Mouse (Mus musculus) megakaryocyte-erythroid progenitor cell, adult 5-6 weeks (primary cell): ENCODE measurements at regions not wholly inside any gene's neighbourhood (a gene's known extent, or its start where the extent isn't known, plus 50 kb on each side); places are given as distances from the start of the nearest gene placed in this dataset.
"Not testable (repeated sequence)": the region's sequence is repeated elsewhere in the genome, so short reads cannot be mapped to it uniquely, and the experiment has no call there.

ENCODE experiments used
- ATAC-seq: replicated peaks from 2 replicates; pipeline ENCODE4 v1.8.0; 2016; ENCODE audit warnings: mild to moderate bottlenecking, inconsistent platforms; ENCODE audit not compliant: severe bottlenecking, poor library complexity, low FRiP score, low TSS enrichment

DNA sequence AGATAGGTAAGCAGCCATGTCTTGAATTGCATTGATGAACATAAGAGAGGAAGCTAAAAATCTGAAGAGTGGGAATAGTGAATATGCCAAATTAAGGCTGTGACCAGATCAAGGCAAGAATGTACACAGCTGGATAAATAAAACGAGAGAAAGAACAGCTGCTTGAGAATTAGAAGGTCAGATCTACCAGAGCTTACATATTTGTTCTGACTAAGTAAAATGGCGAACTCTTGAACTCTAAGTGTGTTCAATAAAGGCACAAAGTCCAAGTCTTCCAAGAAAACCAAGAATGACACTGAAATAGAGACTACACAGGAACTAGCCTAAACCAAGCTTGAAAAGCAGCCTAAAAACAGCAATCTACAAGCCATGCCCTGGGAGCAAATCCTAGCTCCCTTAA, 533.8 kb downstream of the Cypt12 start:
- ATAC-seq: no peak

DNA sequence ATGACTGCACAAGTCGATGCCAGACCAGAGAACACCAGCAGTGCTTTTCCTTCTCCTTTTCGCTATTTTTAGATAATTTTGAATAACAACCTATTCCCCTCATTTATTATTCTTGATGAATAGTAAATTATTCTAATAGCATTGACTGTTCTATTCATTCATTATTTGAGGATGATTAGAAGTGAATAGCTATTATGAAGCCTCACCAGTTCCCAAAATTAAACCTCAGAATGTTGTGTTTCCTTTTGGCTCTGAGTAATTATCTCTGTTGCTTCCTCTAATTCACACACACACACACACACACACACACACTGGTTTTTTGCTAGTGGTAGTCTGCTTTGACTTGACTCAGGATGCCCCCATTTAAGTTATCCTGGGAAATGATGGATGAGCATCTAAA, 540.7 kb downstream of the Cypt12 start:
- no peak for ATAC-seq

DNA sequence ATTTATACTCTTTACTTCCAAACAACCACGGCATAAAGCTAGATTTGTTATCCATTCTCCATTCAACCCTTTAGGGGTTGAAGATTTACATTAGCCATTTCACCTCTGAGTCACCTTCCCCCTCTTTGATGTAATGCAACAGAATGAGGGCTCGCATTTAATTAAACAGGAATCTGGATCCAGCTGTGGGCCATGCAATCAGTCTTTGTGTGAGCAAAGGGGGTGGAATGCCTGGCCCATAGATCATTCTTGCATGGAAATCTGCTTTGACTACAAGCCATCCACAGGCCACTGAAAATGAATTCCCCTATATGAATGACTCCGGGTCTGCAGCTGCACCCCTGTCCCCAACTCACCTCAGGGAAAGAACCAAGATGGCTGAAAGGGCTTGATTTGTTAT, 574.4 kb downstream of the Cypt12 start:
- no peak for ATAC-seq

DNA sequence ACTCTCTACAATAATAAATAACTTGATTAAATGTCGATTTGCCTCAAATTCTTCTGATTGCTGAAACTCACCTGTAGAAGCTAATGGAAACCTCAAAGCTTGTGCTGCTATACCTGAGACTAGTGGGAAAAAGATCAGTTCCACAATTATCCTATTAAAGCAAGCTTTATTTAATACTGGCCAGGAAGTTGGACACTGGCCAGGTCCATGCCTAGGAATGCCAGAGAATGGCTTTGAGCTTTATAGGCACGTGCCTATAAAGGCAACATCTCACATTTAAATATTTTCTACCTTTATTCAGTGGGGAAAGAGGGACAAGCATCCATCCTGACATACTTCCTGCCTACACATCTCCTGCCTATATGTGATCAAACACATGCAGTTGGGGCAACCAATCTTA, 575.8 kb downstream of the Cypt12 start:
- ATAC-seq: no peak

DNA sequence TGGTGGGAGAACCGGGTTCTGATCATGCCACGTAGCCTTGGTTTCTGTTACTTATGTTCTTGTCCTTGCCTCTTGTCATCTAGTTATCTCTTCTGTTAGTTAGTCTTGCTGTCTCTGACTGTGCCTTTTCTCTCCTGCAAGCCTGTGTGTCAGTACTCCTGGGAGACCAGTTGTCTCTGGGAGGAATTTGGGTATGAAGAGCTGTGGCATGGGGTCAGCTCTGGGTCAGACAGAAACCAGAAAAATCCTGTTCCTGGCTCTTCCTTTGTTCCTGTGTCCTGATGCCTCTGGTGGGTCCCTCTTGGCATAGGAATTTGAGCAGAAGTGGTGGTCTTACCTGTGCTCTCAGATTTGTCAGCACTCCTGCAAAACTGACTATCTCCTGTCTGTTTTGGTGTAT, 609.0 kb downstream of the Cypt12 start:
- no peak for ATAC-seq

DNA sequence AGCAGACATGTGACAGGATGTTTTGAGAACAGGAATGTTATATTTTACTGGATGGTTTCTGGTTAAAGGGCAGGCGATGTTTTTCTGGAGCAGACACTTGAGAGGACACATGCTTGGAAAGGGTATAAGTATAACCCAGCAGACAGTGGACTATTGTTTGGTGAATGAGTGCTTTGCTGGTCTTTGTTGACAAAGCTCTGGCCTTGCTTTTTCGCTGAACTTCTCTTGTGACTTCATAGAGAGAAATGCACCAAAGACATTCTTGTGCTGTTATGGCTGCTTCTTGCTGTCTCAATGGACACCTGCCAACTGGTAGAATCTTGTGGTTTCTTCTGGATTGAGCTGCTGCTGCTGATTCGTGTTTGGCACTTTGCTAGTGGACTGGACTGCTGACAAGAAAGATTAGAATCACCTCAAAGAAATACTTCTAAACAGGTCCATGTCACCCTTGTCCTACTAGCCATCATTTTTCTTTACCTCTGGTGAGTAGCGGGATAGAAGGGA, 612.1 kb downstream of the Cypt12 start:
- no peak for ATAC-seq

DNA sequence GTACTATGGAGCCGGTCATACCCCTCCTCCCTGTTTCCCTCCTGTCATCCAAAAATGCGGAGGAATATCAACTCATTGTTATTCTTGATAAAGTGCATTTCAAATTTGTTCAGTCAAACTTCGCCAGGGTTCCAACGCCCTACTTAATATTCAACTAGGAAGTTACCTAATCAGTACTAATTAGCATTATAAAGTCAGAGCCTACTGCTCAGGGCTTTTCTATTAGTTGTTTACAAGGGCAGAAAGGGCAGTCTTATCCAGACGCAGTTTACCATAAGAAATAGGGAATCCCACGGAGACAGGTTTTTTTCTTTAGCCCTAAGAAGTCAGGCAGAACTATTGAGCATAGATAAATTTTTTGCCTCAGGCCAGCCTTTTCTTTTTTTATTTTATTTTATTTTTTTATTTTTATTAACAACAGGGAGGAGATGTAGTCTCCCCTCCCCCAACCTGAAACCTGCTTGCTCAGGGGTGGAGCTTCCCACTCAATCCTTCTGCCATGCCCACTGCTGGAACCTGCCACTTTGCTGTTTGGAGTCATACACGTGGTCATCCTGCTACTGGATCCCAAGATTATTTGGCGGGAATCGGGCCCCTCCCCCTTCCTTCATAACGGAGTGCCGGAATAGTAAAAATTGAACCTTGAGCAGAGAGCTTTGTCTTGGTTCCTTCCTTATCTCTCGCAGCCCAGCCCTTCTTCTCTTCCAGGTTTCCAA, 632.9 kb downstream of the Cypt12 start:
- not testable (repeated sequence) for ATAC-seq

DNA sequence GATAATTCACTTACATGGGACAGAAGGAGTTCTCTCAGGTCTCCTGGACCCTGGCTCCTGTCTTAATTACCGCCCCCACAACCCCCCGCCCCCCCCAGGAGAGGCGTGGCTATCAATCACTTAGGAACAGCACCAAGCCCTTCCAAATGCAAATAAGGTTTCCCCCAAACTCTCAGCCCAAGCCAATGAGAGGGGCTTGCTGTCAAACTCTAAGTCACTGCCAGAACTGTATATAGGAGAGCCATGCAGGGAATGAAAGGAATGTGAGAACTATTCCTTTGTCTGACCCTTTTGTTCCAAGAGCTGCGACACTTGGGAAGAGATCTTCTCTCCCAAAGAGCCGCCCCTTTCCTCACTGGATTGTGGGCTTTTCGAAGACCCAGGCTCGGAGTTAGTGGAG, 672.4 kb downstream of the Cypt12 start:
- no peak for ATAC-seq

DNA sequence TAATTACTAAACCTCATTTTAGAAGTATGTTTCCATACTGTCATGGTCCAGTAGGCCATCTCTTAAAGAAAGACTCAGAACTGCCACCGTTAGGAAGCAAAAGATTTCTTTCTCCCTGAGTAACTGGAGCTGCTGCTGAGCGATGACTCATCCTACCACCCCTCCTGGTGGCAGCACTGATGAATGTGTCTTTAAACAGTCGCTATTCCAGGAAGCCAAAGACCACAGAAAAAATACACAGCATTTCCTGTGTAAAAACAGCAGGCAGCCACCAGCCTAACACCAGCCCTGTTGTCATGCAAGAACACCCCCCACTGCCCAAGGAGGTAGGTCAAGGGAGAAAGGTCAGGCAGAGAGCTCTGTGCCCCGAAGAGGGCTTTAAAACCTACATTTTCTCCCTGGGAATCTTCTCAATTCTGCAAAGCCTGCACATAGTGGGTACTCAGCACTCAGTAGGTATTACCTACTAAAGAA, 675.7 kb downstream of the Cypt12 start:
- ATAC-seq: peak; percentile 52; the same call in 1 of the 2 replicates

DNA sequence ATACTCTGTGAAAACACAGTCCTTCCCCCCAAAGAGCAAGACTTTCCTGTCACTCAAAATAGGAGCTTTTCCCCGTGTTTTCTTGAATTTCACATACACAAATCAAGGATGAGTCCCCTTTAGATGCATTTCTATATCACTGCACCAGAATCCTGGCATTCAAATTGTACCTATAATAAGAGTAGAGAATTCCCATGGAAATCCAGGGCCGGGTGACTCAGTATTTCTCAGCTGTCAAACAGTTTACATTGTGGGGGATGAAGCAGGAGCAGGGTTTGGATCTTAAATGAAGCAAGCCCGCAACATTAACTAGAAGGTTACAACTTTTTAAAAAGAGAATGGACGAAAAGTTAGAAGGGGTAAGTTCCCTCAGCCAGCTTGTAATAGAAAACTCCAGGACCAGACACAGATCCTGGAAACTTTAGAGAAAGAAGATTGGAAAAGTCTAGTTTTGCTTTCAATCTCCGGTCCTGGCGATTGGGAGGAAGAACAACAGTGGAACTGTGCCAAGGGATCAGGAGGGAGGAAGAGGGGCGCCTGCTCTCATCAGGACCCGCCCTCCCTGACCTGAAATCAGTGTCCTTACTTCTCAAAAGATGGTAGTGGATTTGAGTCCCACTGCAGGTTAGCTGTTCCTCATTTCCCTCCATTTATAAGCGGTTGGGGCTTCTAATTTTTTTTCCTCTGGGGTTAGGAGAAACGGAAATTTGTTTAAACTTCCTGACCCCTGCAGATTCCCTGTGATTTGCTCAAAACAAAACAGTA, 676.4 kb downstream of the Cypt12 start:
- ATAC-seq: no peak

DNA sequence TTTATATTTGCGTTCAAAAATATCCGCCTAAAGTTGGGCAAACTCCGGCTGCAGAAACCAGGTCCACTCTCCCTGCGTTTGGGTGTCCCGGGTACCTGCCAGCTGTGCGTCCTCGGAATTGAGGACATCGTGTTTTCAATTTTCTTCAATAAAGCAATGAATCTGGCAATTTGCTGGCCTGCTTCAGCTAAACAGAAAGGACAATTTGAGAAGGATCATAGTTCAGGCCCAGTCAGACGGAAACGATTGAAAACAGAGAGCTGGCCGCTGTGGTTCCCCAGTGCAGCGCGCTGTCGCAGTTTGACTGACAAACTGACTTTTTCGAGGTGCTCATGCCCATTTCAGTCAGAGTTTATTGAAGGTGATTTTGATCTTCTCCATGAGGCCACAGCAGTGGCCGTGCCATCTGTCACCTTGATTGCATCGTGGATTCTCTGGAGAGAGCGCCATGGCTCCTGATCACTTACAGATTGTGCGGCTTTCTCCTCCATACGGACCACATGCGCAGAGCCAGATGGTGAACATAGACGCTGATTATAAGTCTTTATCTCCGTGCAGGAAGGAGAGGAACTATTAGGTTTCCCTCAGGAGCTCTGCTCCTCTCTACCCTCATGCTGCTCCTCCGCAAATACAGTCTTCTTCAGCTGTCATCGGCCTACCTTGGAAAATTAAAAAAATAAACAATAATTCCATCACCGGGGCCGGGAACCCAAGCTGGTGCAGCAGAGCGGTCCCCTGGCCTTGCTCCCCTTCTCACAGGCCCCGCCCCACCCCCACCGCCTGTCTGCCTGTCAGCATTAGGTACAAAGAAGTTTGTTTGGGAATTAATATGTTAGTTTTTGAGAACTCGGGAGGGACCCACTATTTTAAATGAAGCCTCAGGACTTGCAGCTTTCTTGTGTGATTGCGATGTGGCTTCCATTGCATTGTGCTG, 677.5 kb downstream of the Cypt12 start:
- ATAC-seq: no peak

DNA sequence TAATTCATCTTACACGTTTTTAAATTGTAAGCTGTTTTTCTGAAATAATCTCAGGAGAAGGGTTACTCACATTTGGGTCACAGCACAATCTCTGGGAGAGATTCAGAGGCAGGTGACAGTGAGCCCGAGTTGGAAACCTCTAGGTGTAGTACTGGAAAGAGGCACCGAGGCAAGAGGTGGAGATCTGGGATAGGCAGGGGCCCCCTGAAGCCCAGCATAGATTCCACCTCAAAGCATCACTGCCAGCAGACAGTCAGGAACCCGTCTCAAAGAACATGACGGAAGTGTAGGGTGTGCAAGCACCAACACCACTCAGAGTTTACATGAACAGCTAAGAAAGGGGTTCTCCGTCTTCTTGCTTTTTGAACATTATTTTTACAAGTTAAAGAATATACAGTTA, 678.2 kb downstream of the Cypt12 start:
- no peak for ATAC-seq

DNA sequence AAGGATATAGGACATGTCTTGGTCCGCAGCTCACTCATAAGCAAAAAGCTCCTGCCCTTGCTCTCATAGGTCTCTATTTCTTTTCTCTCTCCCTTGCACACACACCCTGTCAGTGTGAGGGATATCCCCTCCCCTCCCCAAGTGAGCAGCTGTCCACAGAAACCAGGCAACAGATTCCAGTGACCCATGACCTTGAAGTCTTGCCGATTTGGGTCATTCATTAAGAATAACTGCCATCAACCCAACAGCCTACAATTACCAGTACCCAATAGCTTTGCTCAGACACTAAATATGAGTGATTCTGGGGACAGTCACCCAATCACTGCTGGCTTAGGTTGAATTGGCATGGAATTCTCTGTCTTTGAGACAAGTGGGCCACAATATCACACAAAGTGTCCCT, 678.6 kb downstream of the Cypt12 start:
- ATAC-seq: no peak

DNA sequence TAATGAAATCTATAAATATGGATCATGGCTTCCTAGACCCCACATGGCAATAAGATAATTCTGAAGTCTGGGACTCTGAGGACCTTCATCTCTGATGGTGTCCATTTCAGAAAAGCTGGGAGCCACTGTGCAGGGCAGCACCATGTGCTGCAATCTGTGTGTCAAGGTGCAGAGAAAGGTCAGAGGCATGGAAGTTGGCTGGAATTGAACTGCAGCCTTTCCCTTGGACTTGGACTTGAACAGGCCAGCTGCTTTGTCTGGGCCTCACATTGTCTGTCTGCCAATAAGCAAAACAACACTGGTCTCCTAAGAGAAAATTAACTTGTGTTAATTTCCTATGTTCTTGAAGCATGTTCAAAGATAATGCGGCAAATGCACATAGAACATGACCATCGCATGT, 681.0 kb downstream of the Cypt12 start:
- ATAC-seq: no peak

DNA sequence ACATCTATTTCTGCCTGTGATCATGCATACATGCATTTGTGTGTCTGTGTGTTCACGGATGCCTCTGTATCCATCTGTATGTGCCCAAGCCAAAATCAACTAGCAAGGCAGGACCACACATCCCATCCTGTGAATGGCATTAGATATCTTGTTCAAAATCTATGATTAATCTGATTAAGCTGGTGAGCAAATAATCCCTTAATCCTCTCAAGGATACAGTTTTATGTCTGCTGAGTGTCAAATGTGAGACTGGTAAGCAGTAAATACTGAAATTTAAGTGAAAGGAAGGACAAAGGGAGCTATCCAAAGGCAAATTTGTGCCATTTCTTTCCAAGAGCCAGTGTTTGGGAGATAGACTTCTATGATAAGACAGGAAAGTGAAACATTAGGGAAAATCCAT, 683.4 kb downstream of the Cypt12 start:
- ATAC-seq: no peak

DNA sequence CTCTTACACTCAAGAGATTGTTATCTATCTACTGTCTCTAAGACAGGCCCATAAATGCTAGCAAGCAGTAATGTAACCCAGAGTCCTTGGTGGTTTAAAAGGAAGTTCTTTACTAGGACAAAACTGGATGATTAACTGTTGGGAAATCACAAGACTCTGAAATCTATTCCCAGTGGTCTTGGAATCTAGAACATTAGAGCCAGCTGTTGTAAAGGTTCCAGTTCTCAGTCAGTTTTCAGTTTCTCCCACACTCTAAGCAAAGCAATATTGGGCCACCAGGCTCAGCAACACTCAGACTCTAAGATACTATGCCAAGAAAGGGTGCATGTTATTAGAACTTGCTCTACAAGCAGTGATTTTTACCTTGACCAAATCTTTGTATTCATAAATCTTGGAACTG, 686.6 kb downstream of the Cypt12 start:
- ATAC-seq: no peak

DNA sequence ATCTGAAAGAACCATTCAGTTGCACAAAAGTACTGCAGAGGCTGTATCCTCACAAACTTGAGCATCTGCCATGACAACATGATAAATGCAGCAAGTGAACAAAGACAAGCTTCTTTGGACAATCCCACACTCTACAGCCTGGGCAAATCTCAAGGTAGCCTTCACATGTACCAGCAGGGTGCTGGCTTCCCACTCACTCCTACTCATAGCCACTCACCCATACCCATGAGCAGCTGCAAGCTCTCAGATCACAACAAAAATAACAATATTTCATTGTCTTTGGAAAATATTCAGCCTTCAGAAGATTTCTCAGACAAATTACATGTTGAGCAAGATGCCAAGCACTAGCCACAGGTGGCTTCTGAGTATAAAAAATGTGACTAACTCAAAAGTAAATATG, 689.3 kb downstream of the Cypt12 start:
- ATAC-seq: no peak

DNA sequence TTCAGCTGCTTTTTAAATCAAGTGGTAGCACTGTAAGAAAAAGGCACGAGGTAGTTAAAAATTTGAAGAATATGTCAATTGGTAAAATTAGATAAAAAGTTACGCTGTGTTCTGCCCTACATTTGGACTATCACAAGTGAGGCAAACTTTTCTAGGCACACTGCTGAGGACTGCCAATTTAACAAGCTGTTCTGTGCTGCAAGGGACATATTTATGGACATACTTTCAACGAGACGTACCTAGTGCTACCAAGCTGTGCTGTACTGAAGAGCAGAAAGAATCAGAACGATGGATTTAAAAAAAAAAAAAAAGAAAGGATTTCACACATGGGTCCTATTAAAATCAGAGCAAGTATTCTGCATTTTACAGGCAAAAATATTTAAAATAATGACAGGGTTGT, 692.1 kb downstream of the Cypt12 start:
- ATAC-seq: no peak

DNA sequence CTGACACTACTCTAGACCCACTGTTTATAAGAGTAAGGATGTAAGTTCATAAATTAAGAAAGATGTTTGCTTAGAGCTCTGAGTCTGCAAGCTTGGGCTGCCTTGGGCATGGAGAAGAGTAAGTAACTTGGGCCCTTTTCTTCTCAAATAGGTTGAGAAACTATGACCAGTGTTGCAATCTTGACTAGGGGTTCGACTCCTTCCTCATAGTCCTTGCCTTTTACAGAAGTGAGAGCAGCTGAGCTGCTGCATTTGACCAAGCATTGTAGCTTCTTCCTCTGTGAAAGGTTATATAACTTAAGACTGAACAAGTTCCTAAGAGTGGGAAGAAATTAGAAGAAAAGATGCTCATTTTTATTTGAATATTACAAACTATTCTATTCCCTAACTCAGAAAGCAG, 693.5 kb downstream of the Cypt12 start:
- ATAC-seq: no peak
